Mouse (Mus musculus): ENCODE data around the gene Fmnl2.

Fmnl2 gene

GRCm38 (mm10) chr2:52894983-52895621 lies 37.4 kb downstream of the Fmnl2 start:
- ChIA-PET CTCF (interaction anchor here in 1 of 4 experiments (0.8 kb wide), 1 partner anchor 112 kb away, joined by 3 read pairs; no protein-coding TSS in a partner anchor), POLR2A (interaction anchor here (0.5 to 5.4 kb wide), 15 partner anchors 9 to 95 kb away, joined by 3 to 22 read pairs (median 3); partner anchors contain the start of gene Fmnl2 (in 1 of the 4))

GRCm38 (mm10) chr2:52896995-52897394 lies 39.3 kb downstream of the Fmnl2 start:
- ChIA-PET POLR2A (interaction anchor here in 2 of 4 experiments (1.1 to 5.4 kb wide), 4 partner anchors 8 to 47 kb away, joined by 3 to 22 read pairs (median 4); no protein-coding TSS in a partner anchor), CTCF (no interaction called here)

GRCm38 (mm10) chr2:52900780-52901179 lies 43.1 kb downstream of the Fmnl2 start:
- ChIA-PET POLR2A (interaction anchor here in 2 of 4 experiments (0.7 to 1.2 kb wide), 5 partner anchors 9 to 82 kb away, joined by 3 to 4 read pairs (median 3); no protein-coding TSS in a partner anchor), CTCF (no interaction called here)

- CTCF ChIA-PET = no interaction called here
These were observed 43.8 kb downstream of the Fmnl2 start for GRCm38 (mm10) chr2:52901300-52902013.

GRCm38 (mm10) chr2:52902456-52902855 lies 44.8 kb downstream of the Fmnl2 start:
- CTCF ChIA-PET = no interaction called here
- POLR2A ChIA-PET = interaction anchor here in 2 of 4 experiments (0.5 to 3.5 kb wide), 3 partner anchors 8 to 162 kb away, joined by 3 to 8 read pairs (median 3); no protein-coding TSS in a partner anchor

More at GRCm38 (mm10) chr2:52901300-52902013, 43.8 kb downstream of the Fmnl2 start:
- POLR2A ChIA-PET = interaction anchor here in 2 of 4 experiments (0.7 to 3.5 kb wide), 4 partner anchors 14 to 81 kb away, joined by 3 to 8 read pairs (median 4); no protein-coding TSS in a partner anchor

- POLR2A ChIA-PET = interaction anchor here in 3 of 4 experiments (0.5 to 3.5 kb wide), 9 partner anchors 8 to 56 kb away, joined by 3 to 8 read pairs (median 3); no protein-coding TSS in a partner anchor
- CTCF ChIA-PET = interaction anchor here in 2 of 4 experiments (0.5 to 0.8 kb wide), 2 partner anchors 131 to 134 kb away, joined by 3 read pairs; no protein-coding TSS in a partner anchor
These were observed 45.7 kb downstream of the Fmnl2 start for GRCm38 (mm10) chr2:52903228-52903963.

GRCm38 (mm10) chr2:52904526-52904925 lies 46.9 kb downstream of the Fmnl2 start:
- CTCF ChIA-PET = interaction anchor here in 1 of 4 experiments (0.6 to 1.4 kb wide), 4 partner anchors 9 to 132 kb away, joined by 3 to 6 read pairs (median 3); no protein-coding TSS in a partner anchor
- POLR2A ChIA-PET = interaction anchor here (0.6 to 3.5 kb wide), 17 partner anchors 8 to 286 kb away, joined by 3 to 8 read pairs (median 3); partner anchors contain the start of genes Fmnl2 (in 1 of the 4) and Prpf40a (in 1 of the 4)

GRCm38 (mm10) chr2:52913311-52913710 lies 55.7 kb downstream of the Fmnl2 start:
- ChIA-PET POLR2A (interaction anchor here (0.6 to 1.9 kb wide), 8 partner anchors 8 to 46 kb away, joined by 3 to 10 read pairs (median 4); no protein-coding TSS in a partner anchor), CTCF (interaction anchor here in 3 of 4 experiments (0.6 to 1.1 kb wide), 3 partner anchors 9 to 55 kb away, joined by 3 to 5 read pairs (median 3); no protein-coding TSS in a partner anchor)

- POLR2A ChIA-PET = interaction anchor here (0.6 to 1.9 kb wide), 9 partner anchors 9 to 55 kb away, joined by 3 to 10 read pairs (median 5); no protein-coding TSS in a partner anchor
- CTCF ChIA-PET = interaction anchor here in 3 of 4 experiments (0.6 to 1.2 kb wide), 4 partner anchors 9 to 170 kb away, joined by 3 to 5 read pairs (median 3); no protein-coding TSS in a partner anchor
These were observed 56.1 kb downstream of the Fmnl2 start for GRCm38 (mm10) chr2:52913746-52914145.

- POLR2A ChIA-PET = interaction anchor here in 3 of 4 experiments (0.6 to 2.8 kb wide), 13 partner anchors 9 to 1463 kb away, joined by 3 to 8 read pairs (median 4); no protein-coding TSS in a partner anchor
- CTCF ChIA-PET = interaction anchor here in 3 of 4 experiments (0.5 to 1.1 kb wide), 3 partner anchors 8 to 91 kb away, joined by 3 to 8 read pairs (median 3); no protein-coding TSS in a partner anchor
These were observed 57.9 kb downstream of the Fmnl2 start for GRCm38 (mm10) chr2:52915536-52915935.

- CTCF ChIA-PET = interaction anchor here in 1 of 4 experiments (0.7 kb wide), 1 partner anchor 146 kb away, joined by 4 read pairs; no protein-coding TSS in a partner anchor
- POLR2A ChIA-PET = interaction anchor here in 1 of 4 experiments (0.6 to 2.1 kb wide), 8 partner anchors 9 to 186 kb away, joined by 3 to 8 read pairs (median 3); no protein-coding TSS in a partner anchor
These were observed 60.4 kb downstream of the Fmnl2 start for GRCm38 (mm10) chr2:52918094-52918493.

GRCm38 (mm10) chr2:52920701-52921435 lies 63.2 kb downstream of the Fmnl2 start:
- ChIA-PET POLR2A (no interaction called here), CTCF (no interaction called here)

- ChIA-PET CTCF (no interaction called here), POLR2A (interaction anchor here in 2 of 4 experiments (0.7 to 1.7 kb wide), 4 partner anchors 9 to 67 kb away, joined by 3 to 4 read pairs (median 4); no protein-coding TSS in a partner anchor)
These were observed 67.4 kb downstream of the Fmnl2 start for GRCm38 (mm10) chr2:52925062-52925461.

GRCm38 (mm10) chr2:52927381-52927780 lies 69.7 kb downstream of the Fmnl2 start:
- CTCF ChIA-PET = interaction anchor here in 1 of 4 experiments (0.8 kb wide), 1 partner anchor 21 kb away, joined by 3 read pairs; no protein-coding TSS in a partner anchor
- POLR2A ChIA-PET = interaction anchor here in 2 of 4 experiments (0.6 to 6.0 kb wide), 9 partner anchors 9 to 185 kb away, joined by 3 to 41 read pairs (median 4); partner anchors contain the start of gene Stam2 (in 1 of the 2)

GRCm38 (mm10) chr2:52927858-52928301 lies 70.2 kb downstream of the Fmnl2 start:
- ChIA-PET POLR2A (interaction anchor here in 3 of 4 experiments (0.7 to 6.0 kb wide), 12 partner anchors 10 to 186 kb away, joined by 3 to 41 read pairs (median 3); partner anchors contain the start of gene Stam2 (in 1 of the 3)), CTCF (interaction anchor here in 2 of 4 experiments (0.7 to 0.8 kb wide), 2 partner anchors 21 to 22 kb away, joined by 3 read pairs; no protein-coding TSS in a partner anchor)

- CTCF ChIA-PET = interaction anchor here in 1 of 4 experiments (0.7 kb wide), 1 partner anchor 21 kb away, joined by 3 read pairs; no protein-coding TSS in a partner anchor
These were observed 70.7 kb downstream of the Fmnl2 start for GRCm38 (mm10) chr2:52928401-52928800.

More at GRCm38 (mm10) chr2:52928401-52928800, 70.7 kb downstream of the Fmnl2 start:
- POLR2A ChIA-PET = interaction anchor here in 3 of 4 experiments (0.8 to 6.0 kb wide), 8 partner anchors 10 to 186 kb away, joined by 3 to 41 read pairs (median 6); partner anchors contain the start of gene Stam2 (in 1 of the 3)
